Mouse (Mus musculus) cerebellum, postnatal 25 days (tissue): Measurements from ENCODE around the gene Acsl1.

ENCODE experiments used
- DNase-seq, 2 experiments: peaks; one replicate each; pipeline ENCODE4 v3.0.0; 2021; ENCODE audit warnings: mixed read lengths in 2 of 2

Gene Acsl1

DNA sequence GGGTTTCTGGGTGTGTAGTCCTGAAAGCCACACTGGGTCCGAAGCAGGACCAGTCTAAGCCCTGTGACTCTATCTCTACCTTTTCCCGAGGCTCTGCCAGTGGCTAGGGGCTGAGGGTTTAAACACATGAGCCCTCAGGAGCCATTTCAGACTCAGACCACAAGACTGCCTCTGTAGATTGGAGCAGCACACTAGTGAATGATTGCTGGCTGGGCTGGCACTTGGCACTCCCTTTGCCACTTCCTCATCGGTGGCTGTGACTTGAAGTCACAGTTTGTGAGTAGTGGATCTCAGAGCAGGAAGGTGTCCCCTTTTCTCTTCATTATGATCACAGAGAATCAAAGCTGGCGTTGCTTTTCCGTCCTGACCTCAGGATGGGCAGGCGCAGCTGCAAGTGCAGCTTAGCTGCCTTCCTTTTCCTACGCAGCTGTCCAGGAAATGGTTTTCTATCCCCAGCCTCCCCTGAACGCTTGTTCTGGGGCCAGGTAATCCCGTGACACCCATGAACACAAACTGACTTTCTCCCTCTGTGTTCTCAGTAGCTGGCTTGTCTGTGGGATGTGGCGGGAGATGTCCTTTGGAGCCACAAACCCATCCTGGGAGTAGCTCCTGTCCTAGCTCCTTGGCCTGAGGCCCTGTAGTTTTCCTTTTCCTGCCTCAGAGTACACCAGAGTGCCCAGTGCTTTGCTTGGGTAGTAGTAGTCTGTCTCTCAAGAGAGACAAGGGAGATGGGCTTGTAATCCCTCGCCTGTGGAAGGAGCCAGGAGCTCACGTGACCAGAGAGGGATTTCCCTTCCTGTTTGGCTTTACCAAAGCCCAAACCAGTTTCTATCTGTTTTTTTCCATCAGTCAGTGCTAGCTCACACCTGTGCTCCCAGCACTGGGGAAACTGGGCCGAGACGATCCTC, 37.9 kb downstream of the Acsl1 start:
- peak; percentile 20 to 43 for DNase-seq

- peak; percentile 46 to 48 for DNase-seq
Observed at GRCm38 (mm10) chr8:46509474-46509873, 38.6 kb downstream of the Acsl1 start.

DNA sequence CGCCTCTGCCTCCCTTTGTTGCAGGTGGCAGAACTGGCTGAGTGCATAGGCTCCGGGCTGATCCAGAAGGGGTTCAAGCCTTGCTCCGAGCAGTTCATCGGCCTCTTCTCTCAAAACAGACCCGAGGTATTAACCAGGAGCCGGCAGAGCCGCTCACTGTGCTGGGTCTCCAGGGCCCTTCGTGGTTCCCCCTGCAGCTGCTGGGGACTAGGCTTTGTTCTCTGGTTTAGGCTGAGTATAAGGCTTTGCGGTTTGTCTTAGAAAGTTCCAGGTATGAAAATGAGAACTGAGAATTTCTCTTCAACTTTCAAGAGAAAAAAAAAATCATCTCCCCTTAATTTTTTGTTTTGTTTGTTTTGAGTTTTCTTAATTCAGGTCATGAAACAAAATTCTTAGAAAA, 40.5 kb downstream of the Acsl1 start:
- DNase-seq, result no peak

DNA sequence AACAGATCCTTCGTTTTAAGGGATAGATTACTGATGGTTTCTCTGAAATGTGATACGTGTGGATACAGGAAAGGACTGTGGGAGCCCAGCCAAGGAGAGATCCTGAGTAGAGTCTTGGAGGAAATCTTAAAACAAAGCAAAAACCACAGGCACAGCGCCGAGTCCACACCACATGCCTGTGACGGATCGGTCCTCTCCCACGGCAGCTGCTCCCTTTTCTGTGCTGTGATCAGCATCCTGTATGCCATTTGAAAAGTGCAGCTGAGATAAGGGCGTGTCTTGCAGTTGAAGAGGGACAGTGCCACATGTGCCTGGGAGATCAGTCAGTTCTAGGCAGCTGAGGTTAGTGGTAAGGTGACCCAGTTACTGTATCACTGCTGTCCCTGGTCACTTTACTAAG, 41.7 kb downstream of the Acsl1 start:
- no peak for DNase-seq

- no peak for DNase-seq
Observed at GRCm38 (mm10) chr8:46514027-46514426, 43.2 kb downstream of the Acsl1 start.

GRCm38 (mm10) chr8:46520667-46521066, 49.8 kb downstream of the Acsl1 start:
- no peak for DNase-seq

- no peak for DNase-seq
Observed at GRCm38 (mm10) chr8:46526098-46526497, 55.3 kb downstream of the Acsl1 start.

- peak in 1 of 2 experiments; percentile 48 for DNase-seq
Observed at GRCm38 (mm10) chr8:46526821-46527220, 56.0 kb downstream of the Acsl1 start.

DNA sequence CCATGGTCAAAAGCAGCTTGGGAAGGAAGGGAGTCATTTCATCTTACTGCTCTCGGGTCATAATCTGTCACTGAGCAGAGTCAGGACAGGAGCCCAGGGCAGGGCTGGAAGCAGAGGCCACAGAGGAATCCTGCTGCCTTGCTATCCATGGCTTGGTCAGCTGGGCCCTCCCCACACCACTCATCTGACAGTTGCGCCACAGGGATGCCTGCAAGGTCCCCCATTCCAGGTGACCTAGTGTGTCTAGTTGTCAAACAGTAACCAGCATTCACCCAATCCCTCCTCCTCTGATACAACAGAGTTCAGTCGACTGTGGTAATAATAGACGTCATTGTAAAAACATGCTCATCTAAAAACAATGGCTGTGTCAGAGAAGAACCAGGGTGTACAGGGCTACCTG, 58.7 kb downstream of the Acsl1 start:
- DNase-seq, result no peak

DNA sequence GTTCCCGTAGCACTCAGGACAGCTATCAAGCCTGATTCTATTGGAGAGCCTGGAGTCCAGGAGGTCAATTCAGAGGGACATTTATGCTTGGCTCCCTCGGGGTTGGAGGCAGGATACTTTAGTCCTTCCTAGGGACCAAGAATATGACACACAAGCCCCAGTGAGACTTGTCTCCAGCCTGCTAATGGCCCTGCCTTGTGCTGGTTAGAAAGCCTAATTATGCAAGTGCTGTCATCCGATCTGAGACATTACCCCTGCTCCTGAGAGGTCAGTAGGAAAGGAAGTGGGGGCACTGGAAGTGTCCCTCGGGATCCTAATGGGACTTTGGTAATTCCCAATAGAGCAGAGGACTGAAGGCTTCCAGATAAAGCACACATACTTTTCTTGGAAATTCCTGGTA, 59.7 kb downstream of the Acsl1 start:
- no peak for DNase-seq

DNA sequence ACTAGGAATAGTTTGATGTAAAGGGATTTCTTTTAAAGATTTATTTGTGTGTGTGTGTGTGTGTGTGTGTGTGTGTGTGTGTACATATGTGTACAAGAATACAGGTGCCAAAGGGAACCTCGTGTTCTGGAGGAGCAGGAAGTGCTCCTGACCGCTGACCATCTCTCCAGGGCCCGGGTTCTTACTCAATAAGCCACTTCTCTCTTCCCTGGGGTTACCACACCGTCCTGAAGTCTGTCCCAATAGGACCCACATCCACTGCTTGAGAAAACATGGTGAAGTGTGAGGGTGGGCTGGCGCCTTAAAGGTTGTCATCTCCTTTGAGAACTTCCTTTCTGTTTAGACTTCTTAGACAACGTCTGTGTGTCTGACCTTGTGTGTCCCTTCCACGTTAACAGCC, 63.1 kb downstream of the Acsl1 start:
- no peak for DNase-seq

DNA sequence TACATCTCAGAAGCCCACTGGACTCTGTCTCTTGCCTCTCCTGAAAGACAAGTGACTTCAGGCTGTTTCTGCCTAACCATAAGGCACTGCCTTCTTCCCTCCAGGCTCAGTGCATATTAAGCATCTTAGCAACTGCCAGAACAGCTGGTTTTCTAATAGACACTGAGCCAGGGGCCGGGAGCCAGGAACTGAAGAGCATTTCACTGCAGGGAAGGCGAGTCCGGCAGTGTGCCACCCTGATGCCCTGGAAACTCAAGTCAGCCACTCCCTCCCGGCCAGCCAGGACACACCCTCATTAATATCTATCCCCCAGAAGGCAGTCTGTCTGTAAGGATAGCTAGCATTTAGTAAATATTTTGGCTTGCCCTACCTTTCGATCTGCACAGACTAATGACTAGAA, 68.9 kb downstream of the Acsl1 start:
- peak in 1 of 2 experiments; percentile 32 for DNase-seq

GRCm38 (mm10) chr8:46543191-46543590, 72.4 kb downstream of the Acsl1 start:
- DNase-seq, result no peak

DNA sequence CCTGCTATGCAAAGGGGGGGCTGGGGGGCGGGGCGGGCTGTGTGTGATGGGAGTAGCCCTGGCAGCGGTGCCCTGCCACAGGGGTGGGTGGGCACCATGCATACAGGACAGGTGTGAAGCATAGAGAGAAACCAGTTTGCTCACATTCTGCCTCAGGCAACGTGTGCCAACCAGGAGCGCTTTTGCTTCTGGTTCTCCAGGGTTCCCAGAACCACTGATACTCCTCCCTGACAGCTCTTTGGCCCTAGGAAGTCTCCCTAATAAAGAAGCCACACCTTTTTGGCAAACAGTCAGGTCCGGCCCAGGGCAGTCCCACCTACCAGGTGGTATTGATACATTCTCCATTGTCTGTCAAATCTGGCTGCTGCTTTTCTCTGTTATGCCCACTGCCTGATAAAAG, 72.8 kb downstream of the Acsl1 start:
- no peak for DNase-seq

GRCm38 (mm10) chr8:46545854-46546253, 75.0 kb downstream of the Acsl1 start:
- DNase-seq, result no peak

DNA sequence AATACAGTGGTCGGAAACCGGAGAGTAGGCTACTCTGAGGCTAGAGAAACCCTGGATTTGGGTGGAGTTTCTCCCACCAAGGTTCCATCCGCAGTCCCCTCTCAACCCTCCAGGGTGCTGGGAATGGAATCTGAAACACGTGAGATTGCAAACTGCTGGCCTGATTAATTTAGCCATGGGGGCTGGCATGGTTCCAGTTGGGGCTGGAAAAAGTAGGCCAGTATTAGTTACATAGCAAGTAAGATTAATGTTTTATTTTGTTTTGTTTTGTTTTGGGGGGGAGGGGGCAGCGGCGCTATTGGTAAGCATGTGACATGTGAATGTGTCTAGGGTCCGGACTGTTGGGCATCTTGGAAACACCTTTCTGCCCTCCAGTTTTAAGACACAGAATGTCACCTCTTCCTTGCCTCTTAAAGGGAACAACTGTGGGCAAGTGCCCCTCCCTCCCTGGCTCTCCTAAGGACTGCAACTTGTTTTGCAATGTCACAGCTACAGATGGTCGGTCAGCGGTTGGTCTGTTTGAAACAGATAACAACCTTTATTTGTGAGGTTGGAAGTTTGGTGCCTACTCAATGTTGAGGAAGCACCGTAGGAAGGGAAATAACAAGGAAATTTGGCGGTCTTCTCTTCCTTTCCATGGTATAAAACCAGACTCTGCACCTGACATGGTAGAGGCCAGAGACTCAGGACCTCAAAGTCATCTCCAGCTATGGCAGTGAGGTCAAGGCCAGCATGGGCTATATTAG, 75.8 kb downstream of the Acsl1 start:
- peak in 1 of 2 experiments; percentile 39 for DNase-seq

GRCm38 (mm10) chr8:46547245-46547644, 76.4 kb downstream of the Acsl1 start:
- DNase-seq, result peak in 1 of 2 experiments; percentile 62

DNA sequence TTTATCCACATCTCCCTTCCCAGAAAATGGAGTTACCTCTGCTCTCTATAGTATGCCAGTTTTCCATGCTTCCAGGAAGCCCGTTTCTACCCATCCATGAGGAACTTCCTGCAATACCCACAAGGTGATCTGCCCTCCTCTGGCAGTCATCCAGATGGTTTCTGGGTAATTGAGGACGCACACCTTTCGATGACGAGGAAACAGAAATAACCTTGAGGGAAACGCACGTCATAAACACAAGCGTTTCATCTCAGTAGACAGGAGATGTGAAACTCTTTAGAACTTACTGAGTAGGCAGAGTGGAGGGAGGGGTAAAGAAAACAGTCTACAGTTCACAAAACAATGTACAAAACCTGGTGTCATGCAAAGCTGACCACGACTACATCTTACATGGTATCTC, 79.2 kb downstream of the Acsl1 start:
- no peak for DNase-seq

DNA sequence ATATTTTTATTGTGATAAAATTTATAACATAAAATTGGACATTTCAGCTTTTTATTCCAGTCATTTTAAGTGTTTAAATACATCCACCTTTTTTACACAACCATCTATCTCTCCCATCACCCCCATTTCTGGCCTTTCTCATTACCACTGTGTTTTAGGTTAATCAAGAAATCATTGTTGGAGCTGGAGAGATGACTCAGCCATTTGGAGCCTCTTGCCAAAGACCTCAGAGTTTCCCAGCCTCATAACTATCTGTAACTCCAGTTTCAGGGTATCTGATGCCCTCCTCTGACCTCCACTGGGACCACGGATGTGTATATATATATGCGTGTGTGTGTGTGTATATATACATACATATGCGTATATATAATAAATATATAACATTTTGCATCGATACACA, 80.2 kb downstream of the Acsl1 start:
- no peak for DNase-seq

DNA sequence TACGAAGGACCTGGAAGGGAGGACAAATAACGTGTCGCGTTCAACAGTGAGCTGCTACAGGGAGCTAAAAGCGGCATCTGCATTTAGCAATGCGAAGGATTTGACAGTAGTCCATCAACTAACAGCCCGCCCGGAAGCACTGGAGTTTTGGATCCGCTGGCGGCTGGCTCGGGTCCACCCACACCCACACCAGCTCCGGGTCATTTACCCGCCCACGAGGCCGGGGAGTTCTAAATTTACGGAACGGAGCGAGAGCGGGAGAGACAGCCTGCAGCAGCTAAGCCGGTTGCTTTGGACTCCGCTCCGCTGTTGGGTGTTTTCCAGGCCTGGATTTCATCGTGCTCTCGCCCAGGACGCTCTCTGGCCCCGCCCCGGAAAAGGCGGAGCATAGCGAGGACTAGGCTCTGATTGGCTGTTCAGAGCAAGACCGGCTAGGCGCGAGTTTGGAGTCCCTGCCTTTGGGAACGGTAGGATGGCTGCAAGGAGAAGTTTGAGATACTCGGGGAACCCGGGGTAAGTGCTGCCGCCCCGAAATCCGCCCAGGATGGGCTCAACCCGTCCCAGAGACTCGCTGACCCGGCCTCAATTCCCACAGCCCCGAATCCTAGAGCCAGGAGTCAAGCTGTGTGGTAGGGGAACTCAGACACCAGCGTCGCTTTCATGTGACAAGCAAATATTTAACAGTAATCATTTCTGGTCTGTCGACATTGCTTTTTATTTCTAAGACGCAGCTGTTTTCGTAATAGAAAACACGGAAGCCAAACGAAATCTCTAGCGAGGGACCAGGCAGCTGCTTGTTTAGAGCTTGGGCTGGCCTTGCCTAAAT, 81.0 kb downstream of the Acsl1 start, which contains the start of gene Cenpu:
TSS of gene Cenpu (plus strand) at position 414 of the 826 bp plus-strand sequence.
- DNase-seq, result peak; percentile 100

- DNase-seq, result peak; percentile 36 to 65
Observed at GRCm38 (mm10) chr8:46552441-46552765, 81.6 kb downstream of the Acsl1 start.

DNA sequence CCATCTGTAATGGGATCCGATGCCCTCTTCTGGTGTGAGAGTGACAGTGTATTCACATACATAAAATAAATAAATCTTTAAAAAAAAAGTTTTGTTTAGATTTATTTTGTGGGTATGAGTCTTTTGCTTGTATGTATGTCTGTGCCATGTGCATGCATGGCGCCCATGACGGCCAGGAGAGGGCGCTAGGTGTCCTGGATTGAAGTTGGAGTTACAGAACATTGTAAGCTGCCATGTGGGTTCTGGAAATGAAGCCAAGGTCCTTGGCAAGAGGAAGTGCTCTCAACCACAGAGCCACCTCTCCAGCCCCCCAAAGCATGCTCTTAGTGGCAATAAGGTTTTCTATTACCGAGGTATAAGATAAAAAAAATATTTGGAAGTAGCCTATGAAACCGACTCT, 88.6 kb downstream of the Acsl1 start:
- DNase-seq, result peak in 1 of 2 experiments; percentile 43

- no peak for DNase-seq
Observed at GRCm38 (mm10) chr8:46562333-46562732, 91.5 kb downstream of the Acsl1 start.
